In genomic region chr6:18698989-18699728, GRCm38 (mm10) we compare ENCODE assay signal across 11 mouse cellular contexts.
DNase-seq lines count a peak whose midpoint lies in the region; ATAC-seq lines count a peak whose summit lies in the region.
"Had no signal": no experiment of that assay in that cellular context is flagged by ENCODE, and none has a peak within 500 bp of the region (broad histone marks: within the 10 kb centered on the region; RNA-seq: fewer than 3 reads in every experiment).

No protein-coding gene starts in this region.

- 55% methylated on average over 4 of the region's 4 CpGs for WGBS in midbrain, embryonic 14.5 days
- 50% methylated on average over 4 of the region's 4 CpGs for WGBS in midbrain, embryonic 10.5 days
- WGBS in embryonic facial prominence, embryonic 14.5 days = 31% methylated on average over 4 of the region's 4 CpGs

- no peak for ATAC-seq in midbrain, embryonic 14.5 days (ENCODE audit: low FRiP score, low TSS enrichment)
- no peak for ATAC-seq in embryonic facial prominence, embryonic 14.5 days (ENCODE audit: low read depth)
- ATAC-seq: intestine, embryonic 16.5 days had no signal

- no peak overlapping the region for H3K4me3 ChIP-seq in midbrain, embryonic 14.5 days (replicated peaks; ENCODE audit: low read depth, low read length)
- H3K4me3 ChIP-seq in midbrain, embryonic 10.5 days = no peak overlapping the region
- H3K4me3 ChIP-seq in embryonic facial prominence, embryonic 14.5 days (ENCODE audit: low read depth, low read length) = no peak overlapping the region
- H3K4me3 ChIP-seq: heart, embryonic 15.5 days had no signal

- no peak overlapping the region for H3K27ac ChIP-seq in midbrain, embryonic 14.5 days (replicated peaks; ENCODE audit: low read depth, low read length)
- no peak overlapping the region for H3K27ac ChIP-seq in midbrain, embryonic 10.5 days (replicated peaks)
- no peak overlapping the region for H3K27ac ChIP-seq in embryonic facial prominence, embryonic 14.5 days (replicated peaks; ENCODE audit: low read depth, low read length)
- H3K27ac ChIP-seq: heart, embryonic 15.5 days had no signal

- H3K9me3 ChIP-seq in midbrain, embryonic 14.5 days (ENCODE audit: control insufficient read depth, low read length) = no peaks in the 10 kb centered on the region
- H3K9me3 ChIP-seq in midbrain, embryonic 10.5 days (replicated peaks) = no peaks in the 10 kb centered on the region
- no peaks in the 10 kb centered on the region for H3K9me3 ChIP-seq in embryonic facial prominence, embryonic 14.5 days (ENCODE audit: control insufficient read depth, low read length)
- H3K9me3 ChIP-seq: heart, embryonic 15.5 days had no signal

- H3K4me1 ChIP-seq in midbrain, embryonic 14.5 days (ENCODE audit: control insufficient read depth, insufficient read depth, low read length) = 0 out of 2 replicates have a peak, but pooled peaks cover 5% of the 10 kb centered on the region
- H3K4me1 ChIP-seq in midbrain, embryonic 10.5 days = peaks cover 9% of the 10 kb centered on the region
- peaks cover 3% of the 10 kb centered on the region; the same call in 1 of the 2 replicates for H3K4me1 ChIP-seq in embryonic facial prominence, embryonic 14.5 days (ENCODE audit: control insufficient read depth, insufficient read depth, low read length)

- no peaks in the 10 kb centered on the region for H3K36me3 ChIP-seq in midbrain, embryonic 14.5 days (ENCODE audit: control insufficient read depth, insufficient read depth, low read length)
- no peaks in the 10 kb centered on the region for H3K36me3 ChIP-seq in midbrain, embryonic 10.5 days
- H3K36me3 ChIP-seq in embryonic facial prominence, embryonic 14.5 days (ENCODE audit: control insufficient read depth, insufficient read depth, low read length) = no peaks in the 10 kb centered on the region
- H3K36me3 ChIP-seq: heart, embryonic 15.5 days had no signal

- DNase-seq in midbrain, embryonic 14.5 days = no peak
- DNase-seq in midbrain, embryonic 10.5 days (ENCODE audit: low spot score) = no peak
- DNase-seq in embryonic facial prominence, embryonic 14.5 days (ENCODE audit: low spot score) = peak; percentile 77
- DNase-seq in lung, adult 18-20 months = peak; percentile 7 to 46
- DNase-seq in telencephalon, adult 2 months (ENCODE audit: low read depth, low spot score) = peak; percentile 19
- DNase-seq in cerebellum, postnatal 36 days = no peak
- no peak for DNase-seq in cerebellum, postnatal 4 days (ENCODE audit: low spot score in 2 of 2)
- no peak for DNase-seq in thymus, postnatal 0 days (ENCODE audit: low spot score)

- H3K27me3 ChIP-seq in midbrain, embryonic 14.5 days (ENCODE audit: control insufficient read depth, insufficient read depth, low read length) = no peaks in the 10 kb centered on the region
- no peaks in the 10 kb centered on the region for H3K27me3 ChIP-seq in midbrain, embryonic 10.5 days (ENCODE audit: low read depth, poor library complexity, severe bottlenecking)
- no peaks in the 10 kb centered on the region for H3K27me3 ChIP-seq in embryonic facial prominence, embryonic 14.5 days (replicated peaks; ENCODE audit: control insufficient read depth, insufficient read depth, low read length)
- H3K27me3 ChIP-seq: heart, embryonic 15.5 days had no signal

- H3K4me2 ChIP-seq in midbrain, embryonic 14.5 days (ENCODE audit: low read length) = peak overlapping the region; percentile 31; the same call in 1 of the 2 replicates
- H3K4me2 ChIP-seq in embryonic facial prominence, embryonic 14.5 days (ENCODE audit: low read depth, low read length) = 0 out of 2 replicates have a peak overlapping the region, but pooled peaks have one; percentile 28
- H3K4me2 ChIP-seq: heart, embryonic 15.5 days; liver, embryonic 11.5 days had no signal

- H3K9ac ChIP-seq in midbrain, embryonic 14.5 days (replicated peaks; ENCODE audit: low read length) = no peak overlapping the region
- H3K9ac ChIP-seq in embryonic facial prominence, embryonic 14.5 days (ENCODE audit: low read depth, low read length) = no peak overlapping the region
- H3K9ac ChIP-seq: heart, embryonic 15.5 days had no signal

Comparison
In these comparisons a context has a peak if more than half of its experiments do, and no peak if none do; other contexts are left out.
1. DNase-seq: peak in embryonic facial prominence, embryonic 14.5 days (single experiment), lung, adult 18-20 months (2 of 2) and telencephalon, adult 2 months (single experiment); none in midbrain, embryonic 14.5 days (single experiment), midbrain, embryonic 10.5 days (single experiment), cerebellum, postnatal 36 days (0 of 2), cerebellum, postnatal 4 days (0 of 2) and thymus, postnatal 0 days (single experiment).